Mouse (Mus musculus): ENCODE results near the gene Olfr544. TPM values are rescaled to one million over a fixed set of nuclear protein-coding genes. Genes with fewer than 3 reads are reported as not detected.

Gene Olfr544
- not detected in 2 replicates for polyA plus RNA-seq (2016; fragmentation: Nextera tagmentation; extraction: Ambion mirVana)

DNA sequence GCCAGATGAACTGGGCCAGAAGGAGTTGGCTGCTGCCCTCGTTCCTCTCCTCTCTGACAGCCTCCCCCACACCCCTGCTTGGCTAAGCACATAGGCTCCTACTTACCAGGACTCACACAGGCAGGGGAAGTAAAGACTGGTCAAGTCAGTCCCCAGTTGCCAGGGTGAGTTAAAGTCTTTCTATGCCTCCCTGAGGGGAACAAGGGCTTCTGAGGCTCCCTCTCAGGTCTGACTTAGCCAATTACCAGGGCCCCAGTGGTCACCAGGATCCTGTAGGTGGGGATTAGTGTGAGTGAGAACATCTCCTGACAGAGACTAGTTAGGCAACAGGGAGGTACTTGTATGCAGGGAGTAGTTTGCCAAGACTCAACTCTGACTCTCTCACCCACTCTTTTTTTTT is at the start of gene Olfr544:
TSS of gene Olfr544 (minus strand) at position 153 of the 400 bp plus-strand sequence.
- Histone ChIP-seq H3K4me2 (no peak within 1 kb of the TSS), H3K9me3 (no peaks in the 10 kb centered on the region), H3K4me1 (replicated peaks) (no peaks in the 10 kb centered on the region), H3K4me3 (replicated peaks) (no peak within 1 kb of the TSS), H3K27me3 (no peaks in the 10 kb centered on the region), H3K27ac (no peak within 1 kb of the TSS), H3K36me3 (no peaks in the 10 kb centered on the region), H3K9ac (replicated peaks) (no peak within 1 kb of the TSS)
- ATAC-seq (ENCODE audit: insufficient number of reproducible peaks, insufficient read depth, low FRiP score, low TSS enrichment, low read depth): no peak
- WGBS: 40% methylated on average over 1 of the region's 1 CpGs

DNA sequence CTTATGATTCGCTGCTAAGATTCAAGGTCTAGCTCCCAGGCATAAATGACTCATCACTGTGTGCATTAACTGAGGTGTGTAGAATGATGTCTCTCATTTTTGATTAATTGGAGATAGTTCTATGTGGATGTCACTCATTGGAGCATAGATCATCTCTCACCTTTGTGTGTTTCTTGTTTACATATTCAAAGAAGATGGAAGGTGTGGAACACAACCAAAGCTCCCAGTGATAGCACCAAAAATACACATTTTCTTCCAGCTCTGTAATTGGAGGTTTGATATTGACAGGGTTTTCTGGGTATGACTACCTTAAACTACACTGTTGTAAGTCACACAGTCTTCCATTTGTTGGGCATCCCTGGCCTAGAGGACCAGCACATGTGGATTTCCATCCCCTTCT is 46.3 kb upstream of the Olfr544 start, which contains the start of gene Olfr547:
TSS of gene Olfr547 (plus strand) at position 301 of the 400 bp plus-strand sequence.
- ATAC-seq (ENCODE audit: insufficient number of reproducible peaks, insufficient read depth, low FRiP score, low TSS enrichment, low read depth): no peak
- H3K4me3 ChIP-seq (replicated peaks): no peak within 1 kb of the TSS
- WGBS: 92% methylated on average over 1 of the region's 1 CpGs

DNA sequence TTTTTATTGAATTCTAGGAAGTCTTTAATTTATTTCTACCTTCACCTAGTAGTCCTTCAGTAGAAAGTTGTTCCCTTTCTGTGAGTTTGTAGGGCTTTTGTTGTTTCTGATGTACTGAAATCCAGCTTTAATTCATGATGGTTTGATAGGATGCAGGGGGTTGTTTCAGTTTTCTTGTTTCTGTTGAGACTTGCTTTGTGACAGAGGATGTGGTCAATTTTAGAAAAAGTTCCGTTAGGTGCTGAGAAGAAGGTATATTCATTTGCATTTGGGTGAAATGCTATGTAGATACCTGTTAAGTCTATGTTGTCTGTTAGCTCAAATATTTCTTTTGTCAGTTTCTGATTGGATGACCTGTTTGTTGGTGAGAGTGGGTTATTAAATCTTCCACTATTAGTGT is 40.9 kb upstream of the Olfr544 start:
- ATAC-seq (ENCODE audit: insufficient number of reproducible peaks, insufficient read depth, low FRiP score, low TSS enrichment, low read depth): no peak
- Histone ChIP-seq H3K27me3 (no peaks in the 10 kb centered on the region), H3K27ac (no peak overlapping the region), H3K4me1 (replicated peaks) (no peaks in the 10 kb centered on the region), H3K36me3 (no peaks in the 10 kb centered on the region), H3K4me3 (replicated peaks) (no peak overlapping the region), H3K9me3 (no peaks in the 10 kb centered on the region), H3K9ac (replicated peaks) (no peak overlapping the region), H3K4me2 (no peak overlapping the region)
- WGBS: 79% methylated on average over 1 of the region's 1 CpGs

More for the DNA sequence above, 46.3 kb upstream of the Olfr544 start, which contains the start of gene Olfr547:
- Histone ChIP-seq H3K27ac (no peak within 1 kb of the TSS), H3K9me3 (no peaks in the 10 kb centered on the region), H3K9ac (replicated peaks) (no peak within 1 kb of the TSS), H3K4me1 (replicated peaks) (no peaks in the 10 kb centered on the region), H3K27me3 (no peaks in the 10 kb centered on the region), H3K36me3 (no peaks in the 10 kb centered on the region), H3K4me2 (no peak within 1 kb of the TSS)

DNA sequence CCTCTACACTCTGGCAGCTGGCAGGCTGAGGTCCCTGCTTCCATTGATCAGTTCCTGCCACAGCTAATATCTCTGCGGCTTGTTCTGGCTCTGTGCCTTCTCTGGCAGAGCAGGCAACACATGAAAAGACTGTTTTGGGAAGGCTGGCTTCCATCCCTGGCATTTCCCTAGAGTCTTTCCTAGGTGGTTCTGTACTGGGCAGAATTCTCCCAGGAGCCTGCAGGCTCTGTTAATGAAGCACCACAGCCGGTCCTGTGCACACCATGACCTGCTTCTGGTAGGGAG is 28.9 kb upstream of the Olfr544 start:
- H3K27ac ChIP-seq: no peak overlapping the region
- no peak overlapping the region for H3K4me3 ChIP-seq (replicated peaks)
- ATAC-seq (ENCODE audit: insufficient number of reproducible peaks, insufficient read depth, low FRiP score, low TSS enrichment, low read depth): no peak
- H3K4me1 ChIP-seq (replicated peaks): peaks cover 9% of the 10 kb centered on the region; the same call in 1 of the 2 replicates
- H3K4me2 ChIP-seq: no peak overlapping the region
- 79% methylated on average over 2 of the region's 2 CpGs for WGBS
- no peaks in the 10 kb centered on the region for H3K9me3 ChIP-seq
- no peaks in the 10 kb centered on the region for H3K36me3 ChIP-seq
- peaks cover 34% of the 10 kb centered on the region for H3K27me3 ChIP-seq
- H3K9ac ChIP-seq (replicated peaks): no peak overlapping the region

DNA sequence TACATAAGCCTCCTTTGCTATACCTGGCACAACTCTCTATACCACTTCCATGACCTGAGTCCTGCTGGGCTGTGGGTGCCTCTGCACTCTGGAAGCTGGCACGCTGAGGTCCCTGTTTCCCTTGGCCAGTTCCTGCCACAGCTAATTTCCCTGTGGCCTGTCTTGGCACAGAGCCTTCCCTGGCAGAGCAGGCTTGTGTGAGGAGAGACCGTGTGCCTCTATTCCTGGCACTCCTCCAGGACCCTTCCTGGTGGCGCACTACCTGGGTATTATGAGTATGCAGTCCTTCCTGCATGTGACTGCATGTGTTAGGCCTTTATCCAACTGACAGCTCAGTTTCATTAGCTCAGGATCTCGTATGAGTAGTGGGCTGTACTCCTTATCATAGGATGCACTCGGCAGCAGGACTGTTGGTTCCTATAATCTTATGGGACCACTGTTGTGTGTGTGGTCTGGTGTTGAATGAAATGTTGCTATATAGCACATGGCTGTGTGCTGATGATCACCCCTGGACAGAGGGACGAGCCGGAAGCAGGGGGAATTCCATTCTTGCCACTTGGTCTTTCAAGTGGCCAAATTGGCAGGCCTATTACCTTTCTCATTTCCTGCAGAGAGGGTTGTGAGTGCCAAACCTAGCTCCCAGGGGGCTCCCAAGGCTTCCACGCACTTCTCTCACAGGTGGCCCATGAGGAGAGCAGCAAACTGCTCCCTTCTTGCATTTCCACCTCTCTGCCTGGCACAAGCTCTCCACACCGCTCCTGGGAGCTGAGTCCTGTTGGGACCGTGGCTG is 28.3 kb upstream of the Olfr544 start:
- Histone ChIP-seq H3K4me3 (replicated peaks) (no peak overlapping the region), H3K4me1 (replicated peaks) (peaks cover 9% of the 10 kb centered on the region; the same call in 1 of the 2 replicates), H3K9ac (replicated peaks) (no peak overlapping the region), H3K36me3 (no peaks in the 10 kb centered on the region), H3K27me3 (peaks cover 40% of the 10 kb centered on the region), H3K9me3 (no peaks in the 10 kb centered on the region), H3K4me2 (no peak overlapping the region), H3K27ac (no peak overlapping the region)
- 72% methylated on average over 10 of the region's 10 CpGs for WGBS
- no peak for ATAC-seq (ENCODE audit: insufficient number of reproducible peaks, insufficient read depth, low FRiP score, low TSS enrichment, low read depth)

DNA sequence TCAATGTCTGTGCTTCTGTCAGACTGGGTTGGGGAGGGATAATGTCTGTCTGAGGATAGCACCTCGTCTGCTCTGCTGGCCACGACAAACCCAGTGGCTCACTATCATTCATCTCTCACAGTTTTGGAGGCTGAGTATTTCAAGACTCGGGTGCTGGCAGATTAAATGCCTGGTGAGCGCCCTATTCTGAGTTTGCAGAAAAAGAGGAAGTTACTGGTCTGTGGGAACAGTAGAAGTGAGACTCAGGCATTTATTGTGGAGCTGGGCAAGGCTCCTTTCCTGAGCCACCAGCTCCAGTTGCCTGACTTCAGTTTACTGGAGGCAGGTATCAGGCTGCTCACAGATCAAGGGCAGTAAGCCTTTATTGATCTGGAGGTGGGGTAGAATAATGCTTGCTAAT is 26.0 kb upstream of the Olfr544 start:
- H3K4me1 ChIP-seq (replicated peaks): peaks cover 9% of the 10 kb centered on the region; the same call in 1 of the 2 replicates
- ATAC-seq (ENCODE audit: insufficient number of reproducible peaks, insufficient read depth, low FRiP score, low TSS enrichment, low read depth): no peak
- H3K27ac ChIP-seq: no peak overlapping the region
- no peaks in the 10 kb centered on the region for H3K36me3 ChIP-seq
- no peaks in the 10 kb centered on the region for H3K9me3 ChIP-seq
- WGBS: 62% methylated on average over 4 of the region's 4 CpGs
- H3K9ac ChIP-seq (replicated peaks): no peak overlapping the region
- H3K4me2 ChIP-seq: no peak overlapping the region
- peaks cover 53% of the 10 kb centered on the region for H3K27me3 ChIP-seq
- H3K4me3 ChIP-seq (replicated peaks): no peak overlapping the region

DNA sequence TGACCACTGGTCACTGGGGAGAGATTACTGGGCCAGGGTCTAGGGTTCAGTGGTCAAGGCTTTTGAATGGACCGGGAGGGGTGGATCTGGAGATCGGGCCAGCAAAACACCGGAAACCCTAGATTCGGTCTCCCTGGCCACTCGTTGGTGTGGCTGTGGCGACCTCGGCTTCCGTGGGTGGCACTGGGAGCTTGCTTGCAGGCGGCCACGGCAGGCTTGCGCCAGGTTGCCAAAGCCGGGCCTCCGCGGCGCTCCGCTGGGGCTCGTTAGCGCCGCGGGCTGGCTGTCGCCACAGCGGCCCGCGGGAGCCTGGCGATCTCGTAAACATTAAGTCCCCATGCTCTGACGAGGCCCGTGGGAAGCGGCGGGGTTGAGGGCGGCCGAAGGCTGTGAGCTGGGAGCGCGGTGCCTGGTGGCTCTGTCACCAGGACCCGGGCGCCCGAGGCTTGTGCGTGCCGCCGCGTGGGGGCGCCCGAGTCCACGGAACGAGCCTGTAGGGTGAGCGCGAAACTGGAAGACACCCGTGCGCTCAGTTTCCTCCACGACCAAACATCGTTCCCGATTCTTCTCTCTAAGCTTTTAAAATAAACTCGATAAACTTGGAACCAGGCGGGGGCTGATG is 24.8 kb upstream of the Olfr544 start:
- H3K27ac ChIP-seq: no peak overlapping the region
- WGBS: 1% methylated on average over 54 of the region's 54 CpGs
- H3K36me3 ChIP-seq: no peaks in the 10 kb centered on the region
- H3K27me3 ChIP-seq: peaks cover 53% of the 10 kb centered on the region
- H3K4me2 ChIP-seq: peak overlapping the region; percentile 84
- ATAC-seq (ENCODE audit: insufficient number of reproducible peaks, insufficient read depth, low FRiP score, low TSS enrichment, low read depth): peak; percentile 85
- peak overlapping the region; percentile 46 for H3K4me3 ChIP-seq (replicated peaks)
- peak overlapping the region; percentile 68 for H3K9ac ChIP-seq (replicated peaks)
- H3K9me3 ChIP-seq: no peaks in the 10 kb centered on the region
- peaks cover 9% of the 10 kb centered on the region; the same call in 1 of the 2 replicates for H3K4me1 ChIP-seq (replicated peaks)

DNA sequence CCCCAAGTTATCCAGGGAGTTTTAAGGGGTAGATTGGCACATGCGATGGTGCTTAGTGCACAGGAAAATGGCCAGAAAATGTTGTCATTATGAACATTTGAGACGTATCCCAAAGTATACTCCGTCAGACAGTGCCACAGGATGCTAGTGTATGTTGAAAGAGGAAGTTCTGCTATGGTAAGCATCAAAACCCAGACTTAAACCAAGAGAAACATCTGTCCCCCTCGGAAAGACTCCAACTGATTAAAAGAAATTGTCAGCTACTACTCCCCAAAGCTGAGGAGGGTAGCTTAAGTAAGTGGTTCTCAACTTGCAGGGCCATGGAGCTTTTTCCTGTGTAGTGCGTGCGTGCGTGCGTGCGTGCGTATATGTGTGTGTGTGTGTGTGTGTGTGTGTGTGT is 23.8 kb upstream of the Olfr544 start:
- no peaks in the 10 kb centered on the region for H3K9me3 ChIP-seq
- 89% methylated on average over 10 of the region's 10 CpGs for WGBS
- peaks cover 53% of the 10 kb centered on the region for H3K27me3 ChIP-seq
- no peak overlapping the region for H3K4me3 ChIP-seq (replicated peaks)
- H3K27ac ChIP-seq: no peak overlapping the region
- H3K9ac ChIP-seq (replicated peaks): no peak overlapping the region
- peaks cover 9% of the 10 kb centered on the region; the same call in 1 of the 2 replicates for H3K4me1 ChIP-seq (replicated peaks)
- ATAC-seq (ENCODE audit: insufficient number of reproducible peaks, insufficient read depth, low FRiP score, low TSS enrichment, low read depth): no peak
- no peak overlapping the region for H3K4me2 ChIP-seq
- no peaks in the 10 kb centered on the region for H3K36me3 ChIP-seq

DNA sequence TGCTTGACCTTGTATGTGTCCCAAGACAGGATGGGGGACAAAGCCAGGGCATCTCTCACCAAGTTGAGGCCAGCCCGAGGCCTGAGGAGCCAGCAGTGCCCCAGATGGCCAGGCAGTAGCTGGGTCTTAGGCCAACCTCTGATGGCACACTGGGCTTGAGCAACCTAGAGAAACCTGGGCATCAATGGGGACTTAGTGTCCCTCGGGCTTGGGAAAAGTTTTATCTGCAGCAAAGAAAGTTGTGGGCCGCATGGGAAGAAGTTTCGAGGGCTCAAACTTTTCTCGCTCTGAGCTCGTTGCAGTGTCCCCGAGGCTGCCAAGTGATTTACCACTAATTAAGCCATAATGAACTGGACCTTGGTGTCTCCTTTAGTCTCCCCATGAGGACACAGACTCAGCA is 21.6 kb upstream of the Olfr544 start:
- Histone ChIP-seq H3K4me1 (replicated peaks) (peaks cover 5% of the 10 kb centered on the region; the same call in 1 of the 2 replicates), H3K4me3 (replicated peaks) (no peak overlapping the region), H3K9me3 (no peaks in the 10 kb centered on the region), H3K4me2 (no peak overlapping the region), H3K36me3 (no peaks in the 10 kb centered on the region), H3K9ac (replicated peaks) (no peak overlapping the region), H3K27me3 (peaks cover 40% of the 10 kb centered on the region), H3K27ac (no peak overlapping the region)
- WGBS: 68% methylated on average over 7 of the region's 7 CpGs
- no peak for ATAC-seq (ENCODE audit: insufficient number of reproducible peaks, insufficient read depth, low FRiP score, low TSS enrichment, low read depth)

DNA sequence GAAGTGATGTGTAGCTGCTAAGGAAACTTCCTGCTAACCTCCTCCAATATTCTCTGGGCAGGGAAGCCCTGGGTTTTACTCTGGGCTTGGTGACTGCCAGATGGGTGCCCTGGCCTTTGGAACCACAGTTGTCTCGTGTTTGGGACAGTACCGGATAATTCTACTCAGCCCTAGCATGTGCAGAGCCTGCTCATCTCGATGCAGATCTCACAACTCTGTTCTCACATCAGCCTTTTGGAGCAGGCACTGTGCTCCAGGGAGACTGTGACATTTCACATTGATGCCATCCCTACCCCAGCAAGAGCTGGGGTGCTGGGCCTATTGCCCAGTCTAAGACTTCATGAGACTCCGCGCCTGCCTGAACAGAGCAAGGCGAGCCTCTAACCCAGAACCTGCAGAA is 20.6 kb upstream of the Olfr544 start:
- Histone ChIP-seq H3K36me3 (no peaks in the 10 kb centered on the region), H3K27me3 (peaks cover 31% of the 10 kb centered on the region), H3K9me3 (no peaks in the 10 kb centered on the region), H3K4me3 (replicated peaks) (no peak overlapping the region), H3K9ac (replicated peaks) (no peak overlapping the region), H3K4me1 (replicated peaks) (peaks cover 5% of the 10 kb centered on the region; the same call in 1 of the 2 replicates), H3K4me2 (no peak overlapping the region), H3K27ac (no peak overlapping the region)
- ATAC-seq (ENCODE audit: insufficient number of reproducible peaks, insufficient read depth, low FRiP score, low TSS enrichment, low read depth): no peak
- 93% methylated on average over 6 of the region's 6 CpGs for WGBS

DNA sequence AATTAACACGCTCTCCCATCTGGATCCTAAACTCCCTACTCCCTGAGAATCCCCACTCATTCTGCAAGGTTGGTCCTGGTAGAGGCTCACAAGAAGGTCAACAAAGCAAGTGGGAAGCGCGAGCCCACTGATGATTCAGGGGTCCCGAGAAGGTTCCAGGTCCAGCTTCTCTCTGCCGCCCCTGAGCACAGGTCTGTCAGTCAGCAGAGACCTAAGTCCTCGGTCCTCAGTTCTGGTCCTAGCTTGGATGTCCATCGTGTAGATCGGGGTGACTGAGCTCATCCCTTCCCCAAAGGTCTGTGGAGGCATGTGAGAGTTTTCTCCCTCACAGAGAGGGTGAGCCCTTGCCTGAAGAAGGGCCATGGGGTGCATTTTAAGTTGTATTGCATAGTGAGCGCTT is 20.0 kb upstream of the Olfr544 start:
- no peak overlapping the region for H3K4me3 ChIP-seq (replicated peaks)
- peaks cover 5% of the 10 kb centered on the region; the same call in 1 of the 2 replicates for H3K4me1 ChIP-seq (replicated peaks)
- no peak overlapping the region for H3K4me2 ChIP-seq
- no peak overlapping the region for H3K9ac ChIP-seq (replicated peaks)
- H3K27me3 ChIP-seq: peaks cover 28% of the 10 kb centered on the region
- no peaks in the 10 kb centered on the region for H3K9me3 ChIP-seq
- H3K36me3 ChIP-seq: no peaks in the 10 kb centered on the region
- 88% methylated on average over 9 of the region's 9 CpGs for WGBS
- no peak for ATAC-seq (ENCODE audit: insufficient number of reproducible peaks, insufficient read depth, low FRiP score, low TSS enrichment, low read depth)
- no peak overlapping the region for H3K27ac ChIP-seq
